Mouse (Mus musculus) stomach, postnatal 0 days (tissue): ENCODE measurements at regions not wholly inside any gene's neighbourhood (a gene's known extent, or its start where the extent isn't known, plus 50 kb on each side); places are given as distances from the start of the nearest gene placed in this dataset.

Source experiments
- CTCF ChIP-seq: IDR thresholded peaks from 2 replicates; pipeline ENCODE4 v1.5.1; 2016; ENCODE audit warnings: antibody characterized with exemption, low read depth, mild to moderate bottlenecking, moderate library complexity
- EP300 ChIP-seq: optimal IDR thresholded peaks from 2 replicates; pipeline ENCODE3; 2016; ENCODE audit warnings: antibody characterized with exemption

- TF ChIP-seq CTCF (no peak), EP300 (no peak)
These were observed 263.0 kb upstream of the Zfp804b start for GRCm38 (mm10) chr5:7607517-7607916.
